Mouse (Mus musculus): ENCODE data around the gene Ssbp4.

DNA sequence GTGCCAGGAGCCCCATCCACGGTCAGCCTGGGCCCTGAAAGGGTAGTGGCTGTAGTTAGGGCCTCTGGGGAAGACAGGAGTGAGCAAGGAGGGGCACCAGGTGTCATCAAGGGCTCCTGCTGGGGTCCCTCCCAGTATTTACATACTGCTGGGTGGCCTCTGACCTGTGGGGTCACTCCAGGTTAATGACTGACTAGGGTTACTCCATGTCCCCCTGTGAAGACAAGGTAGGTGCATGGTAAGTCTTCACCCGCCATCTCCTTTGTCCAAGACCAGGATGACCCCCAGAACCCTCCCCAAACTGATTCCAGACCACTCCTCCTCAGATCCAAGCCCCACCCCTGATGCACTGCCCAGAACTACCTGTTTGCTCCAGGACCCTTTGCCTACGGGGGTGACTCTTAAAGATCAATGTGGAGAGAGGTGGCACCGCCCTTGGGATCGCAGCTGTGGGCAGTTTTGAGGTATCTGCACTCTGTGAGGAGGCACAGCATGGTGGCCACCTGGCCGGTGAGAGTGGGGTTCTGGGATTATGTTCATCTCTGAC is 23.7 kb upstream of the Ssbp4 start, which contains the start of gene Gdf15:
- TF ChIP-seq CTCF (IDR thresholded peaks at IDR 0.05; ENCODE audit: low read depth, low read length) (no peak), POLR2A (IDR thresholded peaks at IDR 0.05; ENCODE audit: borderline replicate concordance, low read depth, low read length) (no peak)
